Mouse (Mus musculus): ENCODE results near the gene Foxn4. TPM values are rescaled to one million over a fixed set of nuclear protein-coding genes. Genes with fewer than 3 reads are reported as not detected.

Foxn4 gene
- polyA plus RNA-seq, 1 experiment from 2014 or later, result 1.5 TPM

DNA sequence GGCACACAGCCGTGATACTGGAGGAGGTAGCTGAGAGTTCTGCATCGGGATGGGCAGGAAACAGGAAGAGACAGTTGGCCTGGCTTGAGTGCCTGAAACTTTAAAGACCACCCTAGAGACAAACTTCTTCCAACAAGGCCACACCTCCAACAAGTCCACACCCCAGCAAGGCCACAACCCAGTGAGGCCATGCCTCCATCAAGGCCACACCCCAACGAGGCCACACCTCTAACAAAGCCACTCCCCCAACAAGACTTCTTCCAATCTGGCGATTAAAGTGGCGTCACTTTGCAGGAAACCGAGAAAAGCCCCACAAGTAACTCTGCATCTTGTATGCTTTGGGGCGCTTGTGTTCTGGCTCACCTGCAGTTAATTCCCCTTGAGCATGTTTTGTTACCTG, 34.7 kb downstream of the Foxn4 start:
- WGBS, result 37% methylated on average over 7 of the region's 7 CpGs

DNA sequence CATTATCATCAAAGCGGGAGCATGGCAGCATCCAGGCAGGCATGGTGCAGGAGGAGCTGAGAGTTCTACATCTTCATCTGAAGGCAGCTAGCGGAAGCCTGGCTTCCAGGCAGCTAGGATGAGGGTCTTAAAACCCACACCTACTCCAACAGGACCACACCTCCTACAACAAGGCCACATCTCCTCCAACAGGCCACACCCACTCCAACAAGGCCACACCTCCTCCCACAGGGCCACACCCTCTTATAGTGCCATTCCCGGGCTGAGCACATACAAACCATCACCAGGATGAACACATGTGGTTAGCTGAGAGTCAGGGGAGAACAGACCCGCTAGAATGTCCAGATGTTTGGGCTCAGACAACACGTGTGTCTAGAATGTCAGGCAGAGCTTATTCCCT, 44.7 kb downstream of the Foxn4 start:
- no peak overlapping the region for H3K4me3 ChIP-seq (replicated peaks; ENCODE audit: low read depth, low read length)
- ATAC-seq (ENCODE audit: low FRiP score, low TSS enrichment) (no peak), DNase-seq (no peak)
- no peak overlapping the region for H3K27ac ChIP-seq (replicated peaks; ENCODE audit: low read depth, low read length)
- H3K36me3 ChIP-seq (ENCODE audit: control insufficient read depth, insufficient read depth, low read length), result no peaks in the 10 kb centered on the region
- H3K4me1 ChIP-seq (ENCODE audit: control insufficient read depth, insufficient read depth, low read length), result no peaks in the 10 kb centered on the region
- H3K27me3 ChIP-seq (ENCODE audit: control insufficient read depth, insufficient read depth, low read length), result no peaks in the 10 kb centered on the region
- WGBS, result 83% methylated on average over 5 of the region's 5 CpGs
- no peak overlapping the region for H3K9ac ChIP-seq (replicated peaks; ENCODE audit: low read length)
- peaks cover 15% of the 10 kb centered on the region for H3K9me3 ChIP-seq (ENCODE audit: control insufficient read depth, low read length)
- H3K4me2 ChIP-seq (ENCODE audit: low read length), result no peak overlapping the region

More for the DNA sequence above, 34.7 kb downstream of the Foxn4 start:
- Histone ChIP-seq H3K9ac (replicated peaks; ENCODE audit: low read length) (no peak overlapping the region), H3K4me2 (ENCODE audit: low read length) (no peak overlapping the region), H3K9me3 (ENCODE audit: control insufficient read depth, low read length) (no peaks in the 10 kb centered on the region), H3K36me3 (ENCODE audit: control insufficient read depth, insufficient read depth, low read length) (no peaks in the 10 kb centered on the region), H3K4me3 (replicated peaks; ENCODE audit: low read depth, low read length) (no peak overlapping the region), H3K4me1 (ENCODE audit: control insufficient read depth, insufficient read depth, low read length) (no peaks in the 10 kb centered on the region), H3K27ac (replicated peaks; ENCODE audit: low read depth, low read length) (no peak overlapping the region), H3K27me3 (ENCODE audit: control insufficient read depth, insufficient read depth, low read length) (no peaks in the 10 kb centered on the region)
- ATAC-seq (ENCODE audit: low FRiP score, low TSS enrichment), result no peak
- DNase-seq, result no peak

DNA sequence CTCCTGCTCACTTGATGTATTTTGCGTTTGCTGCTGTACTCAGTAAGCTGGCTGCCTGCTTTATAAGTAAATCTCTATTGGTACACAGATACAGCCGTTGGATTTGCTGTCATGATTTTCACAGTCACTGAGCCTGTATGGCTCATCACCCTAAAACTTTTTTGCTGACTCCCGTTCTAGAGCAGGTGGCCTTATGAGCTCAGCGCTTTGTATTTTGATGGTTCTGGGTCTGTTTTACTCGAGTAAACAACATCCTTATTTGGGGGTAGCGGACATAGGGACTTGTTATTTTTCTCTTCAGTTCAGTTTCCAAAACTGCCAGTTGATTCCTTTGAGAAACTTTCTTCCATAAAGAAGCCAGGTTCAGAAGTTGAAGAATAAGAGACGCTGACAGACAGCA, 47.6 kb downstream of the Foxn4 start:
- DNase-seq, result peak; percentile 41
- Histone ChIP-seq H3K36me3 (ENCODE audit: control insufficient read depth, insufficient read depth, low read length) (no peaks in the 10 kb centered on the region), H3K4me3 (replicated peaks; ENCODE audit: low read depth, low read length) (no peak overlapping the region), H3K27ac (replicated peaks; ENCODE audit: low read depth, low read length) (no peak overlapping the region), H3K27me3 (ENCODE audit: control insufficient read depth, insufficient read depth, low read length) (no peaks in the 10 kb centered on the region), H3K4me2 (ENCODE audit: low read length) (no peak overlapping the region), H3K4me1 (ENCODE audit: control insufficient read depth, insufficient read depth, low read length) (no peaks in the 10 kb centered on the region), H3K9ac (replicated peaks; ENCODE audit: low read length) (no peak overlapping the region), H3K9me3 (ENCODE audit: control insufficient read depth, low read length) (peaks cover 15% of the 10 kb centered on the region)
- 95% methylated on average over 7 of the region's 7 CpGs for WGBS
- no peak for ATAC-seq (ENCODE audit: low FRiP score, low TSS enrichment)

DNA sequence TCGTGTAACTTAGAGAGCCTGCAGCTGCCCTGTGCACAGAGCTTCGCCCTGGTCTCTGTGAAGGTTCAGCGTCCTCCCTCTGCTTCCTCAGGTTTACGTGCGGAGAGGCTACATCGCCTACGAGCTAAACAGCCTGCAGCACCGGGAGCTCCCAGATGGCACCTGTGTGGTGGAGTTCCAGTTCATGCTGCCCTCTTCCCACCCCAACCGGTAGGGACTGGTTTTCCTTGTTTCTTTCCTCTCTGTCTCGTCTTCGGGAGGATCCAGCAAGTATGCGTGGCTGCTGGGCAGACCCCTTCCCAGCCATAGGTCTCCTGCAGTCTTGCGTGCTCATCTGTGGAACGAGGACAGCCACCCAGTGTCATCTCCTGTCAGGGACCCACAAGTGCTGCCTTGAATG, 54.8 kb downstream of the Foxn4 start:
- H3K9me3 ChIP-seq (ENCODE audit: control insufficient read depth, low read length), result no peaks in the 10 kb centered on the region
- no peaks in the 10 kb centered on the region for H3K4me1 ChIP-seq (ENCODE audit: control insufficient read depth, insufficient read depth, low read length)
- no peak overlapping the region for H3K27ac ChIP-seq (replicated peaks; ENCODE audit: low read depth, low read length)
- H3K4me2 ChIP-seq (ENCODE audit: low read length), result no peak overlapping the region
- WGBS, result 87% methylated on average over 14 of the region's 14 CpGs
- H3K27me3 ChIP-seq (ENCODE audit: control insufficient read depth, insufficient read depth, low read length), result no peaks in the 10 kb centered on the region
- no peak overlapping the region for H3K9ac ChIP-seq (replicated peaks; ENCODE audit: low read length)
- DNase-seq, result no peak
- no peaks in the 10 kb centered on the region for H3K36me3 ChIP-seq (ENCODE audit: control insufficient read depth, insufficient read depth, low read length)
- no peak for ATAC-seq (ENCODE audit: low FRiP score, low TSS enrichment)
- no peak overlapping the region for H3K4me3 ChIP-seq (replicated peaks; ENCODE audit: low read depth, low read length)

DNA sequence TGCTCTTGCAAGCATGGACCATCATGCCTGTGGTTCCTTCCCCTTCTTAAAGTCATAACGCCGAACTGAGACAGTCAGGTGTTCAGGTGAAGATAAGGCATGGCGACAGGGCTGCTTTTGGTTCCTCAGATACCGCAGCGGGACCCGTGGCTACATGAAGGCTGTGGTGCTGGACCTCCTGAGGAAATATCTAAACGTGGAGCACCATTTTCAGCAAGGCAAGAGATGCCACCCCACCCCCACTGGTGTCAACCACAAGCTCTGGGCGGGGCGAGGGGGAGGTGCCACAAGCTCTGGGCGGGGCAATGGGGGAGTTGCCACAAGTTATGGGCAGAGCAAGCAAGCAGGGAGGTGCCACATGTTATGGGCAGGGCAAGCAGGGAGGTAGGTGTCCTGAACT, 60.4 kb downstream of the Foxn4 start:
- no peak overlapping the region for H3K4me2 ChIP-seq (ENCODE audit: low read length)
- no peak for ATAC-seq (ENCODE audit: low FRiP score, low TSS enrichment)
- H3K4me3 ChIP-seq (replicated peaks; ENCODE audit: low read depth, low read length), result no peak overlapping the region
- no peak for DNase-seq
- no peaks in the 10 kb centered on the region for H3K9me3 ChIP-seq (ENCODE audit: control insufficient read depth, low read length)
- H3K27ac ChIP-seq (replicated peaks; ENCODE audit: low read depth, low read length), result no peak overlapping the region
- no peaks in the 10 kb centered on the region for H3K36me3 ChIP-seq (ENCODE audit: control insufficient read depth, insufficient read depth, low read length)
- no peaks in the 10 kb centered on the region for H3K4me1 ChIP-seq (ENCODE audit: control insufficient read depth, insufficient read depth, low read length)
- H3K9ac ChIP-seq (replicated peaks; ENCODE audit: low read length), result no peak overlapping the region
- 72% methylated on average over 10 of the region's 10 CpGs for WGBS
- no peaks in the 10 kb centered on the region for H3K27me3 ChIP-seq (ENCODE audit: control insufficient read depth, insufficient read depth, low read length)

DNA sequence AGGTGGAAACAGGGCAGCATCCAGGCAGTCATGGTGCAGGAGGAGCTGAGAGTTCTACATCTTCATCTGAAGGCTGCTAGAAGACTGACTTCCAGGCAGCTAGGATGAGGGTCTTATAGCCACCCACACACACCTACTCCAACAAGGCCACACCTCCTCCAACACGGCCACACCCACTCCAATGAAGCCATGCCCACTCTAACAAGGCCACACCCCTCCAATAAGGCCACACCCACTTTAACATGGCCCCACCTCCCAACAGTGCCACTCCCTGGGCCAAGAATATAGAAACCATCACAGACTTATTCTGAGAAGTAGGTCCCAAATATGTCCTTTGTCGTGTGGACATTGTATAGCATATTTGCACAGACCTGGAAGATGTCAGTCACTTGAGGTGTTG, 67.4 kb downstream of the Foxn4 start:
- no peak for ATAC-seq (ENCODE audit: low FRiP score, low TSS enrichment)
- Histone ChIP-seq H3K4me2 (ENCODE audit: low read length) (no peak overlapping the region), H3K4me3 (replicated peaks; ENCODE audit: low read depth, low read length) (no peak overlapping the region), H3K4me1 (ENCODE audit: control insufficient read depth, insufficient read depth, low read length) (no peaks in the 10 kb centered on the region), H3K9ac (replicated peaks; ENCODE audit: low read length) (no peak overlapping the region), H3K27ac (replicated peaks; ENCODE audit: low read depth, low read length) (no peak overlapping the region), H3K36me3 (ENCODE audit: control insufficient read depth, insufficient read depth, low read length) (no peaks in the 10 kb centered on the region), H3K9me3 (ENCODE audit: control insufficient read depth, low read length) (no peaks in the 10 kb centered on the region), H3K27me3 (ENCODE audit: control insufficient read depth, insufficient read depth, low read length) (no peaks in the 10 kb centered on the region)
- DNase-seq, result no peak
- 89% methylated on average over 2 of the region's 2 CpGs for WGBS

Other genes with a start within 250 kb of the Foxn4 start
- 16.3 and 20.0 TPM in 2 replicates for gene Usp30, start 208.3 kb downstream of the Foxn4 start, polyA plus RNA-seq (2014; fragmentation: Nextera tagmentation; extraction: Ambion mirVana)
- gene Svop, start 182.2 kb downstream of the Foxn4 start, polyA plus RNA-seq (2014; fragmentation: Nextera tagmentation; extraction: Ambion mirVana), result 88.8 and 105 TPM in 2 replicates
- 5.2 and 5.3 TPM in 2 replicates for gene Alkbh2, start 145.6 kb downstream of the Foxn4 start, polyA plus RNA-seq (2014; fragmentation: Nextera tagmentation; extraction: Ambion mirVana)
- gene Ung, start 143.4 kb downstream of the Foxn4 start, polyA plus RNA-seq (2014; fragmentation: Nextera tagmentation; extraction: Ambion mirVana), result 5.4 TPM in 2 replicates
- gene Acacb, start 127.3 kb downstream of the Foxn4 start, polyA plus RNA-seq (2014; fragmentation: Nextera tagmentation; extraction: Ambion mirVana), result 3.6 and 5.6 TPM in 2 replicates
- gene Myo1h, start 15.4 kb upstream of the Foxn4 start, polyA plus RNA-seq (2014; fragmentation: Nextera tagmentation; extraction: Ambion mirVana), result 0.34 and 0.74 TPM in 2 replicates
- 58.7 and 82.4 TPM in 2 replicates for gene Kctd10, start 106.7 kb upstream of the Foxn4 start, polyA plus RNA-seq (2014; fragmentation: Nextera tagmentation; extraction: Ambion mirVana)
- gene Ube3b, start 106.8 kb upstream of the Foxn4 start, polyA plus RNA-seq (2014; fragmentation: Nextera tagmentation; extraction: Ambion mirVana), result 42.7 and 49.2 TPM in 2 replicates
- gene Mmab, start 170.3 kb upstream of the Foxn4 start, polyA plus RNA-seq (2014; fragmentation: Nextera tagmentation; extraction: Ambion mirVana), result 18.2 and 26.3 TPM in 2 replicates
- gene Mvk, start 170.5 kb upstream of the Foxn4 start, polyA plus RNA-seq (2014; fragmentation: Nextera tagmentation; extraction: Ambion mirVana), result 58.7 and 72.0 TPM in 2 replicates

All from midbrain, embryonic 14.5 days (tissue).